Comparison of ENCODE assay signal across 27 mouse cellular contexts in the genomic region with DNA sequence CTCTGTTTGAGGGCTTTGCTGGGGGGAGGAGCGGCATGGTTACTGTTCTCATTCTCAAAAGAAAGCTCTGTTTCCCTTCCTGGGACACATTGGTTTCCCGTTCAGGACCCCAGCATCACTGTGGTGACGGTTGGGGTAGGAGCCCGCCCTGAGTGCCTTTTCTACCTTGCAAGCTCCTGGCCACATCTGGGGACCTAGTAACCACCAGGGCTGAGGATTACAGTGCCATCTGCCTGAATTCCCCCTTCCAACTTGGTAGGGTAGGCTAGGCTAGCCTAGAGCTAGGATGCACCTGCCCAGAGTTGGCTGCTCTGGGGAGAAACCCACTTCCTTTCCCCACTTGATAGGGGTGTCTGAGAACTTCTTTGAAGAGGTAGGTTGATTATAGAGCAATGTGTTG. TPM values are rescaled to one million over a fixed set of nuclear protein-coding genes. Genes with fewer than 3 reads are reported as not detected.
DNase-seq lines count a peak whose midpoint lies in the region; ATAC-seq lines count a peak whose summit lies in the region.
"Had no signal": no experiment of that assay in that cellular context is flagged by ENCODE, and none has a peak within 500 bp of the region (broad histone marks: within the 10 kb centered on the region; RNA-seq: fewer than 3 reads in every experiment).

No protein-coding gene starts in this region.

- ATAC-seq in hindbrain, embryonic 11.5 days (ENCODE audit: low FRiP score): no peak
- ATAC-seq: forebrain, embryonic 13.5 days; midbrain, embryonic 15.5 days had no signal

- 86% methylated on average over 4 of the region's 4 CpGs for WGBS in hindbrain, embryonic 11.5 days

- H3K4me3 ChIP-seq in hindbrain, embryonic 11.5 days (ENCODE audit: low read depth, low read length): no peak overlapping the region
- H3K4me3 ChIP-seq: forebrain, embryonic 13.5 days; hindbrain, embryonic 13.5 days; left cerebral cortex, adult 2 months; limb, embryonic 12.5 days; liver, embryonic 13.5 days; midbrain, embryonic 15.5 days had no signal

- H3K4me2 ChIP-seq in hindbrain, embryonic 11.5 days (replicated peaks; ENCODE audit: low read depth, low read length): no peak overlapping the region
- H3K4me2 ChIP-seq: forebrain, embryonic 13.5 days; heart, embryonic 11.5 days; hindbrain, embryonic 13.5 days; limb, embryonic 12.5 days; liver, embryonic 13.5 days; midbrain, embryonic 15.5 days had no signal

- H3K9me3 ChIP-seq in hindbrain, embryonic 11.5 days (ENCODE audit: control insufficient read depth, low read length): no peaks in the 10 kb centered on the region
- H3K9me3 ChIP-seq: forebrain, embryonic 13.5 days; G1E; hindbrain, embryonic 13.5 days; limb, embryonic 12.5 days; liver, embryonic 13.5 days; midbrain, embryonic 15.5 days had no signal

- H3K9ac ChIP-seq in hindbrain, embryonic 11.5 days (ENCODE audit: low read depth, low read length): no peak overlapping the region
- H3K9ac ChIP-seq: forebrain, embryonic 13.5 days; hindbrain, embryonic 13.5 days; limb, embryonic 12.5 days; midbrain, embryonic 15.5 days had no signal

- peaks cover 6% of the 10 kb centered on the region for H3K4me1 ChIP-seq in hindbrain, embryonic 11.5 days (replicated peaks; ENCODE audit: control insufficient read depth, insufficient read depth, low read length)

- no peaks in the 10 kb centered on the region for H3K27me3 ChIP-seq in hindbrain, embryonic 11.5 days (ENCODE audit: control insufficient read depth, insufficient read depth, low read length)
- H3K27me3 ChIP-seq: forebrain, embryonic 13.5 days; hindbrain, embryonic 13.5 days; limb, embryonic 12.5 days; liver, embryonic 13.5 days; midbrain, embryonic 15.5 days had no signal

- peaks cover 14% of the 10 kb centered on the region for H3K36me3 ChIP-seq in hindbrain, embryonic 11.5 days (ENCODE audit: control insufficient read depth, insufficient read depth, low read length)

- H3K27ac ChIP-seq in hindbrain, embryonic 11.5 days (ENCODE audit: low read depth, low read length): no peak overlapping the region
- H3K27ac ChIP-seq: forebrain, embryonic 13.5 days; hindbrain, embryonic 13.5 days; left cerebral cortex, adult 2 months; limb, embryonic 12.5 days; macrophage; midbrain, embryonic 15.5 days had no signal

- DNase-seq in heart, adult 11 months: peak; percentile 80
- no peak for DNase-seq in heart, adult 18-20 months
- DNase-seq in CD4-positive helper T cell, adult 2 months (ENCODE audit: low read depth, low spot score): peak; percentile 64
- DNase-seq in naive thymus-derived CD4-positive, alpha-beta T cell, adult 2 months (ENCODE audit: low read depth): peak; percentile 77
- peak; percentile 72 to 82 for DNase-seq in thymus, postnatal 10 days (ENCODE audit: low spot score in 2 of 2)
- no peak for DNase-seq in hindbrain, embryonic 11.5 days (ENCODE audit: low spot score)
- DNase-seq in adrenal gland, postnatal 4 days (ENCODE audit: low spot score in 2 of 2): no peak
- DNase-seq in embryo, embryonic 11 days: no peak
- DNase-seq: adrenal gland, postnatal 10 days; cerebellum, adult 11-12 months; cerebellum, postnatal 10 days; gastrocnemius, postnatal 10 days; heart, postnatal 36 days; kidney, adult 11 months; kidney, postnatal 14 days; liver, embryonic 13.5 days; lung, adult 2 months; lung, postnatal 10 days; right cerebral cortex, postnatal 4 days had no signal

RNA-seq across cellular contexts. Expression of a gene that starts 3.9 kb away (rescaled TPM):
- 10 to 100 TPM; 20.0 to 22.3 TPM for total RNA-seq in heart, adult 18-20 months (2021)
- polyA plus RNA-seq in hindbrain, embryonic 11.5 days (2014; fragmentation: Nextera tagmentation; extraction: Ambion mirVana): 66.1 and 66.7 TPM in 2 replicates
- total RNA-seq in adrenal gland, postnatal 4 days (2021): 10 to 100 TPM; 29.4 to 29.9 TPM

RNA-seq across cellular contexts. Expression of a gene that starts 4.2 kb away (rescaled TPM):
- total RNA-seq in heart, adult 18-20 months (2021): 100 to 1,000 TPM; 487 to 510 TPM
- 732 and 754 TPM in 2 replicates for polyA plus RNA-seq in hindbrain, embryonic 11.5 days (2014; fragmentation: Nextera tagmentation; extraction: Ambion mirVana)
- 100 to 1,000 TPM; 369 to 378 TPM for total RNA-seq in adrenal gland, postnatal 4 days (2021)

RNA-seq across cellular contexts. Expression of a gene that starts 40.6 kb away (rescaled TPM):
- 10 to 100 TPM; 23.1 to 27.3 TPM for total RNA-seq in heart, adult 18-20 months (2021)
- polyA plus RNA-seq in hindbrain, embryonic 11.5 days (2014; fragmentation: Nextera tagmentation; extraction: Ambion mirVana): 176 and 182 TPM in 2 replicates
- total RNA-seq in adrenal gland, postnatal 4 days (2021): 10 to 100 TPM; 59.2 to 72.0 TPM

RNA-seq across cellular contexts. Expression of a gene that starts 45.5 kb away (rescaled TPM):
- 100 to 1,000 TPM; 661 to 773 TPM for total RNA-seq in heart, adult 18-20 months (2021)
- 358 and 366 TPM in 2 replicates for polyA plus RNA-seq in hindbrain, embryonic 11.5 days (2014; fragmentation: Nextera tagmentation; extraction: Ambion mirVana)
- total RNA-seq in adrenal gland, postnatal 4 days (2021): 100 to 1,000 TPM; 215 to 223 TPM

RNA-seq across cellular contexts. Expression of a gene that starts 54.6 kb away (rescaled TPM):
- total RNA-seq in heart, adult 18-20 months (2021): under 1 TPM; 0.07 to 0.41 TPM
- 0.49 and 1.0 TPM in 2 replicates for polyA plus RNA-seq in hindbrain, embryonic 11.5 days (2014; fragmentation: Nextera tagmentation; extraction: Ambion mirVana)
- total RNA-seq in adrenal gland, postnatal 4 days (2021): 1 to 10 TPM; 2.4 to 5.1 TPM

Comparison
In these comparisons a context has a peak if more than half of its experiments do, and no peak if none do; other contexts are left out.
1. DNase-seq: peak in heart, adult 11 months (single experiment), CD4-positive helper T cell, adult 2 months (single experiment), naive thymus-derived CD4-positive, alpha-beta T cell, adult 2 months (single experiment) and thymus, postnatal 10 days (2 of 2); none in heart, adult 18-20 months (0 of 2), hindbrain, embryonic 11.5 days (single experiment), adrenal gland, postnatal 4 days (0 of 2) and embryo, embryonic 11 days (single experiment).